Mouse (Mus musculus): ENCODE measurements around the gene Ddb1. TPM values are rescaled to one million over a fixed set of nuclear protein-coding genes. Genes with fewer than 3 reads are reported as not detected.

Ddb1 gene
- polyA plus RNA-seq, 1 experiment, result 93.2 TPM

DNA sequence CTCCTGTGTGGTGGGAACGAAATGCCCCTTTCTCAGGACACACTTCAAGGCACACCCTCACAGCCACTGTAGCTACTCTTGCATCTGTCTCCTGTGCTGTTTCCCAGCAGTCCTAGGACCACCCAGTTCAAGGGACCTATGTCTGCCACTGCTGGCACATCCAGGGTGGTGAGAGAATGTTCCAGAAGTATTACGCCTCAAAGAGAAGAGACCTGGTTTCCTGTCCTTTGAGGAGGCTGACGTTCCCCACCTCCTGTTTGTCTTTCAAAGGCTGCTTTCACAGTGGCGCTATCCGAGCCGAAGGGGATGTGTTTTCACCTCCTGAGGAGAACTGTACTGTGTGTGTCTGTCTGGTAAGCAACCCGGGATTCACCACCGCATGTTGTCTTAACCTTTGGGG, 43.0 kb downstream of the Ddb1 start:
- DNase-seq (ENCODE audit: low read depth, low spot score), result no peak
- WGBS, result 66% methylated on average over 8 of the region's 8 CpGs

DNA sequence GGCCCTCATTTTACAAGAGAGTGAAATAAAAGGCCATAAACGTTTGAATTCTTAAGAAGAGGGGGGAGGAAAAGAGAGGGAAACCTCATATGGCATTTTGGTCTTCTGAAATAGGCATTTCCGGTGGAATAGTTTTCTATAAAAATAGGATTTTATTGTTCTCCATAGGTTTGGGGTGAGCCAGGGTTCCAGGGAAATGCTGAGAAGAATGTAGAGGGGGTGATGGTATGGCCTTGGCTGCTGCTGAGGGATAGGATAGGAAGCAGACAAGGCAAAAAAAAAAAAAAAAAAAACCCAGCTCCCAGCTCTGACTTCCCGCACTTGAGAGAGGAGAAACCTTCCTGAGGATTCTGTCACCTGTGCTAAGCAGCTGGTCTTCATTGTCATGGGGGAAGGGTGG, 50.9 kb downstream of the Ddb1 start:
- WGBS, result 27% methylated on average over 3 of the region's 3 CpGs
- no peak for DNase-seq (ENCODE audit: low read depth, low spot score)

DNA sequence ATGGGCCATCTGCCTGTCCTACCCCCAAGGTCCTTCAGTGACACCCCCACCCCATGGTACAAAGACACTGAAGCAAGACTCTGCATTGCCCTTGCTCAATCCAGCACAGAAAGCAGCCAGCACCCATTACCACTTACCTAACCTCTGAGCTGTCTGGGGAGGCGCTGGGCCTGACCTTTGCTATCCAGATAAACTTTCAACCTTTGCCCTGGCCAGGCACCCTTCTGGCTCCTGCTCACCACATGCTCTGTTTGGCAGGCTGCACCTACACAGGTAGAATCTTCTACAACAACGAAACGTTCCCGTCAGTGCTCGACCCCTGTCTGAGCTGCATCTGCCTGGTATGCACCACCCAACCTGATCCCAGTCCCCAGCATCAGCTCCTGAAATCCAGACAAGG, 52.6 kb downstream of the Ddb1 start:
- DNase-seq (ENCODE audit: low read depth, low spot score), result no peak
- WGBS, result 54% methylated on average over 5 of the region's 5 CpGs

DNA sequence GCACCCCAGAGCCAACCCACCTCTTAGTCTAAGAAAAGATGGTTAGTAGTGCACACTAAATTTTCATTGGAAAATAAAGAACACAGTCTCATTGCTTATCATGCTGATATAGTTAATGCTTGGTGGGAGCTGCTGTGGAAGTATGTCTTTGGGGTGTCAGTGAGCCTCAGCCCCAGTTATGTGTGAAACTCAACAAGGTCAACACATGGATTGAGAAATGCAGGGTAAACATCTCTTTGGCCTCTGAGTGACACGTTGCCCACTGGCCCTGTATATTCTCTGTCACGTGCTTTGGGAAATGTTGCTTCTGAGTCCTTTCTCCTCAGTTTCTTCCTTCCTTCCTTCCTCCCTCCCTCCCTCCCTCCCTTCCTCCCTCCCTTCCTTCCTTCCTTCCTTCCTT, 53.3 kb downstream of the Ddb1 start:
- WGBS, result 60% methylated on average over 2 of the region's 2 CpGs
- DNase-seq (ENCODE audit: low read depth, low spot score), result no peak

DNA sequence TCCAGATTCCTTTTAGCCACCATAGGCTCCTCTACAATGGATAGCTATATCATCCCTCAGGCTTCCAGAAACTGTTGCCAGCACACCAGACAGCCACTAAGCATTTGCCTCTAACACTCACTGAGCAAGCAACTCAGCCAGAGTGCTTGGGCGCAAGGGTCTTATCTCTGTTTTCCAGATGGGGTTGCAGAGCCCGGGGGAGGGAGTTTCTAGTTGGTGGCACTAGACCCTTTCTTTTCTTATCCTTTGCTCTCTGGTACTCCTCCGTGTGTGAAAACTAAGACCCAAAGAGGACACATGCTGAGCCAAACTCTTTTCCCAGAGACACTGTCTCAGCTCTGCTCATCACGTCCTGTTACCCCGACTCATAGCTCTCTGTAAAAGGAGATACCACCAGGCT, 56.2 kb downstream of the Ddb1 start:
- 86% methylated on average over 5 of the region's 5 CpGs for WGBS

DNA sequence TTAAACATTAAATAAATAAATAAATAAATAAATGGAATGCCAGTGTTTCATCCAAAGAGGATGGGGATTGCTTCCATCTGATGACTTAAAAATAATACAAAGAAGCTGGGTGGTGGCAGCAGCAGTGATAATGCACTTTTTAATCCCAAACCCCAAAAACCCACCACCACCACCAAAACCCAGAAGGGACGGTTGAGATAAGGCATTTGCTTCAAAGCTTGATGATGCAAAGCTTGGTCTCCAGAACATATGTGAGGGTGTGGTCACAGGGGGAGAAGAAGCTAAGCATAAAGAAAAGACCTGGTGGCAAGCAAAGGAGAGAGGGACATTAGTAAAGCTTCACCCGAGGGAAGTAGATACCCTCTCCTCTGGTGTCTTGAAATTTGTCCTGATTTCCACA, 56.8 kb downstream of the Ddb1 start:
- DNase-seq (ENCODE audit: low read depth, low spot score), result no peak
- WGBS, result 79% methylated on average over 2 of the region's 2 CpGs

More for the DNA sequence above, 56.2 kb downstream of the Ddb1 start:
- DNase-seq (ENCODE audit: low read depth, low spot score), result no peak

DNA sequence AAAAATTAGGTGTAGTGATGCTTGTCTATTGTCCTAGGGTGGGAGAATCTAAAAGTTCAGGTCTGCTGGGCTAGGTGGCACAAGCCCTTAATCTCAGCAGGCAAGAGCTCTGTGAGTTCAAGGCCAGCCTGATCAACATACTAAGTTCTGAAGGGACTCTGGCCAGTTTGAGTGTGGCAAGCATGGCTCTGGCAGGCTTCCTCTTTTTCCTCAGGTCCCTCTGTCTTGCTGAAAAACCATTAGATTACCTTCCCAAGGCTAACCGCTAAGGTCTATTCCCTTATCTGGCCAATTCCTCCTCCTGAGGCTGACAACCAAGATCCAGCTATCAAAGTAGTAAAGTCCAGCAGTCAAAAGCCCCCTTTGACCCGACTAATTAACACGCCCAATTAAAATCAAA, 57.5 kb downstream of the Ddb1 start:
- WGBS, result 50% methylated on average over 3 of the region's 3 CpGs

DNA sequence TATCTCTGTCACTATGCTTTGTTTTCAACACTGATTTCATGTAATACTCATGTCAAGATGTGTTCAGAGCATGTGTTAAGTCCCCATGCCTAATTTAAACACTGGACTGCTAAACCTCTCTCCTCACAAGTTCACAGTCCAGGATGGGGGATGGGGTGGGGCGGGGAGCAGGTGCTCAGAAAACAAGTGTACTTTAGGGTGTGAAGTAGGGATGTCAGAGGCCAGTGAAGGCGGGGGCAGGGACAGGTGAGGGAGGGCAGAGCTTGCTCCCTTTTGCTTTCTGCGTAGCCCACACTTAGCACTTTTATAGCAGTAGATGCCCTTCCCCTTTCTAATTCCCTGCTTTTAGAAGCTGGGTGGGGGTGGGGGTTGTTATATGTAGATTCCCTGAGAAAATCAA, 60.0 kb downstream of the Ddb1 start:
- 30% methylated on average over 3 of the region's 3 CpGs for WGBS
- no peak for DNase-seq (ENCODE audit: low read depth, low spot score)

More for the DNA sequence above, 57.5 kb downstream of the Ddb1 start:
- DNase-seq (ENCODE audit: low read depth, low spot score), result no peak

DNA sequence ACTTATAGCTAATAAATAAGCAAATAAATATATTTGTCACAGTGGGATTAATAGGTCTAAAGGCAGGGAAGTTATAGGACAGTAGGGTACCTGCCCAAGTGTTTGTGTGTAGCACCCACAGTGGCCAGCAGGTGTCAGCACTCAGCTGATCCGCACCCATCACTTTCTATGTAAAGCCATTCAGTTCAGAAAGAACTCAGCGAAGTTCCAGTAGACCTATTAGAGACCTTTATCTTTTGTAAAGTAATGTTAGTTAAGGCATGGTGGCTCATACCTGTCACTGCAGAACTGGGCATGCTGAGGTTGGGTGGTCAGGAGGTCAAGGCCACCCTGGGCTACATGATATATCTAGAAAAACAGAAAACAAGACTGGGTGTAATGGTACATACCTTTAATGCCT, 60.4 kb downstream of the Ddb1 start:
- no peak for DNase-seq (ENCODE audit: low read depth, low spot score)
- 5% methylated on average over 2 of the region's 2 CpGs for WGBS

DNA sequence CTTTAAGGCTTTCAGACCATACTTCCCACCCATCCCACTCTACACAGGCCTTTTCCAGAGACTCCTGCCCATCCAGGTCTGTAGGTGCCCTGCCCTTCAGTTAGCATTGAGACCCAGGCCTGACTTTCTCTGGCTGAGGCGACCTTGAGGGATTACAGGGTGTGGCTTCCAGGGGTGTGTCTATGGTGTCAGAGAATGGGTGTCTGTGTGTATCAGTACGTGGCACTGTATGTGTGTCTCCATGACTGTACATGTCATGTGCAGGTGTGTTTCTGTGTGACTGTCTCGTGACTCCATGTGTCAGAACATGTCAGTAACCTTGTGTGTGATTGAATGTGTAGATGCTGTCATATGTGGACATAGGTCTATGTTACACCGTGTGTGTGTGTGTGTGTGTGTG, 66.2 kb downstream of the Ddb1 start:
- DNase-seq (ENCODE audit: low read depth, low spot score), result no peak
- WGBS, result 65% methylated on average over 4 of the region's 4 CpGs

DNA sequence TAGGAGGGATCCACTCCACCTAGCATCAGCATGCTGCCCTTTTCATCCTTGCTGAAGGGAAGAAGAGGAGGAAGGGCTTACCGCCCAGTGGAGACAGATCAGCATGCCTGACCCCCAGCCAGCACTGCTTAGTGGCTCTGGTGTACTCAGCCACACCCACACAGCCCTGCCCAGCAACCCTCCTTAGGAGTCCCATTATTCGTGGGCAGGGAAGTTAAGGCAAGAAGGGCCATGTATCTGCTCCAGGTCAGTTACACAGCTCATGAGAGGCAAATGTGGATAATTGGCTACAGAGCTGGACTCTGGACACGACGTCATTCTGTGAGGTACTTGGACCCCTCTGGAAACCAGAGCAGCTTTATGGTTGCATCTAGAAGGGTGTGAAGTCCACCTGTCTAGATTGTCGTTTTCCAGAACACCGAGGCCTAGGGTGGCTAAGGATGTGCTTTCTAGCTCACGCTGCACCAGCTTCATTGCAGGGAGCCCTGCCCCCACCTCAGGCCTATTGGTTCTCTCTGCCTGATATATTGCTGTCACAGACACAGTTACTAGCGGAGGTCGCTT, 66.8 kb downstream of the Ddb1 start:
- no peak for DNase-seq (ENCODE audit: low read depth, low spot score)

DNA sequence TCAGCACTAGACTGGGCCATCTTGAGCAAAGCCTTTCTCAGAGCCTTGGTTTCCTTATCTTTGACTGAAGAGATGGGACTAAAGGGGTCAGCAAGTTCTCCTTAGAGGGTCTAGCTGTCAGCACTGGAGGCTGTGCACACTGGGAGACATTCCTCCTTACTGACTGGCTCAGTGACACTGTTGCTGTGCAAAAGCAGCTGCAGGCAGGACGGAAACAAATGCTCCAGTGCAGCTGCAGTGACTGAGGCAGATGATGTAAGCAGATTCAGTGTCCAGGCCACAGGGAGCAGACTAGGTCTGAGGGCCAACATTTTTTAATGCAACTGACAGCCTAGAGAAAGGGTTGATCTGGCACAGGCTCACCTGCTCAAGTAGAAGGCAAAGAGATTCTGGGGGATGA, 68.1 kb downstream of the Ddb1 start:
- no peak for DNase-seq (ENCODE audit: low read depth, low spot score)
- WGBS, result 72% methylated on average over 1 of the region's 1 CpGs

More for the DNA sequence above, 66.8 kb downstream of the Ddb1 start:
- WGBS, result 53% methylated on average over 9 of the region's 9 CpGs

DNA sequence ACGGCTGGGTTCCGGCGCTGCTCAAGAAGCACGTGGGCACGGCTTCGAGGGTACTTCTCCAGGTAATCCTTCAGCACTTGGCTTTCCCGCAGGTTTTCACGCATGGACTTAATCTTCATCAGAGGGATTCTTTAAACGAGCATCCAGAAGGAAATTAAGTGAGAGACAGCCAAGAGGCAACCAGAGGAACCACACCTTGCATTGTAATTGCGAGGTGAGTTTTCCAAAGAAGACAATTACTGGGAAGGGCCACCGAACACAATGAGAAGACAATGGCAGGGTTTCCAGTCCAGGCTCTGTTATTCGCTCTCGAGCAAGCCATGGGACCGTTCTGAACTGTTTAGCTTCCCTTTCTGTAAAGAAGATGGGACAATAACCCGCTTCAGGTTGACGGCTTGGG, 71.5 kb downstream of the Ddb1 start:
- WGBS, result 73% methylated on average over 16 of the region's 16 CpGs
- no peak for DNase-seq (ENCODE audit: low read depth, low spot score)

DNA sequence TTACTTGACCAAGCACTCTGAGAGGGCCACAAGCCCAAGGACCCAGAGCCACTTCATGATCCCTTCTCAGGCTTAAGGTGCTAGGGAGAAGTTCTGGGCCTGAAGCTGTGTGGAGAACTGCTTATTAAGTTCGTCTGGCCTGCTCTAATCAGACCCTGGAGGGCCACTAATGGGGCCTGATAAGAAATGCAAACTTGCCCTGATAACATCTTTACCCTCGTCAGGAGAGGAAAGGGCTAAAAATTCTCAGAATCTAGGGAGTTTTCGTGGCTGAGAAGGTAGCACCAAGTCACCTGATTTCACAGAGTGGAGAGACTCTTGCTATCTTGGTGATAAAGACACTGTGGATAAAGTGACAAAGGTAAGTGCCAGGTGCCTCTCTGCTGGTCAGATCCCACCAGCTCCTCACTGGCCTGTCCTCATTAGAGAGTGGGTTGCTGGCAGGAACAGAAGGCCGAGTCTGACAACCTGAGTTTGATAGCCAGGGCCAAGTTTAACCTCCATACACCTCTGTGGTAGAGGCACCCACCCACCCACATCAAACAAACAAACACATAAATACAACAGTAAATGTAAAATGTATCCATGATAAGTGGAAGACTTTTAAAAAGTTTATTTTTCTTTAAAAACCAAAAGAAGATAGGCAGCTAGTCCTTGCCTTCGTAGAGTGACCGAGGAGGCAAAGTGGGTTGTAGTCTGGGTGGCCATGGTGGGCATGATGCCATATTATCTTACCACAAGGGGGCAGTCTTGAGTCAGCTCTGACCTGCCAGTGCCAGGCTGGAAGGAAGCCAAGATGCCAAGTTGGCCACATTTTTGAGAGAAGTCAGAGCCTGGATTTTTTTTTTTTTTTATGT, 73.0 kb downstream of the Ddb1 start, which contains the start of gene Pga5:
Pga5 (minus strand) TSS at position 157 of the 857 bp plus-strand sequence.
- DNase-seq (ENCODE audit: low read depth, low spot score), result peak; percentile 50
- WGBS, result 24% methylated on average over 6 of the region's 6 CpGs

DNA sequence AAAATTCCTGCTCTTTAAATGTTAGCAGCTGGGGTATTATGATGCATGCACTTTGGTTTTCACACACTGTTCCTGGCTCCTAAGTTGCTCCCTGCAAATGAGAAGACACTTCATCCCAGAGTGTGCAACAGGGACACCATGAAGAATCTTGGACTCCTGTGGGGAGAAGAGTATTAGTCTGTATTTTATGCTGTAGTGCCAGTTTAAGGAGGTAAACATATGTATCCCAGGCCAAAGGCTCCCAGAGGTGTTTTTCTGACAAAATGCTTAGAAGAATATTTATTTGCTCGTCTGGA, 73.6 kb downstream of the Ddb1 start:
- no peak for DNase-seq (ENCODE audit: low read depth, low spot score)
- 79% methylated on average over 1 of the region's 1 CpGs for WGBS

Other genes with a start within 250 kb of the Ddb1 start
- gene Syt7, start 216.2 kb upstream of the Ddb1 start, polyA plus RNA-seq (2012; rRNA removed), result 6.8 and 7.4 TPM in 2 replicates
- 3.0 and 3.1 TPM in 2 replicates for gene Lrrc10b, start 147.9 kb upstream of the Ddb1 start, polyA plus RNA-seq (2012; rRNA removed)
- gene Ppp1r32, start 122.4 kb upstream of the Ddb1 start, polyA plus RNA-seq (2012; rRNA removed), result 0.48 and 0.93 TPM in 2 replicates
- gene Cpsf7, start 80.1 kb upstream of the Ddb1 start, polyA plus RNA-seq (2012; rRNA removed), result 22.9 and 34.4 TPM in 2 replicates
- 29.4 and 33.3 TPM in 2 replicates for gene Sdhaf2, start 79.2 kb upstream of the Ddb1 start, polyA plus RNA-seq (2012; rRNA removed)
- 12.3 and 13.8 TPM in 2 replicates for gene Tmem216, start 49.1 kb upstream of the Ddb1 start, polyA plus RNA-seq (2012; rRNA removed)
- 40.4 and 43.2 TPM in 2 replicates for gene Cyb561a3, start 28.2 kb upstream of the Ddb1 start, polyA plus RNA-seq (2012; rRNA removed)
- 8.0 and 8.8 TPM in 2 replicates for gene Tmem138, start 28.0 kb upstream of the Ddb1 start, polyA plus RNA-seq (2012; rRNA removed)
- gene Tkfc, start 327 bp downstream of the Ddb1 start, polyA plus RNA-seq (2012; rRNA removed), result 115 and 227 TPM in 2 replicates
- gene Vwce, start 28.9 kb downstream of the Ddb1 start, polyA plus RNA-seq (2012; rRNA removed), result 1.3 and 6.0 TPM in 2 replicates
- 0.09 TPM in 1 of 2 replicates, not detected in the other for gene Pga5, start 72.7 kb downstream of the Ddb1 start, polyA plus RNA-seq (2012; rRNA removed)
- 24.7 and 26.6 TPM in 2 replicates for gene Vps37c, start 83.4 kb downstream of the Ddb1 start, polyA plus RNA-seq (2012; rRNA removed)
- gene Cd5, start 133.7 kb downstream of the Ddb1 start, polyA plus RNA-seq (2012; rRNA removed), result 4.1 and 4.8 TPM in 2 replicates
- gene Cd6, start 224.7 kb downstream of the Ddb1 start, polyA plus RNA-seq (2012; rRNA removed), result 5.6 and 7.3 TPM in 2 replicates
- gene Slc15a3, start 234.4 kb downstream of the Ddb1 start, polyA plus RNA-seq (2012; rRNA removed), result 10.1 and 14.6 TPM in 2 replicates